Mouse (Mus musculus) MEL (cell line): ENCODE results near the gene Rslcan18. TPM values are rescaled to one million over a fixed set of nuclear protein-coding genes. Genes with fewer than 3 reads are reported as not detected.

ENCODE experiments used
- DNase-seq: peaks from one replicate; pipeline ENCODE4 v3.0.0; 2011; ENCODE audit warnings: low read depth, low spot score
- H3K27ac ChIP-seq: 2 replicates; pipeline ENCODE4 v1.5.1; 2012; ENCODE audit warnings: low read depth, mild to moderate bottlenecking, control low read depth, low read length, moderate library complexity; ENCODE audit not compliant: control insufficient read depth
- H3K27me3 ChIP-seq, 2 experiments: fragments of 150-350 bp in 1 of 2; sonication (generic) in 1 of 2; 2 replicates each; pipeline ENCODE4 v1.6.1; 2012; ENCODE audit warnings: low read length in 2 of 2, mild to moderate bottlenecking in 2 of 2, improper control_type of control experiment in 1 of 2, moderate library complexity in 1 of 2; ENCODE audit not compliant: insufficient read depth in 2 of 2, control insufficient read depth in 1 of 2
- H3K36me3 ChIP-seq, 2 experiments: 2 replicates each; pipeline ENCODE4 v1.6.1; 2012 to 2014; ENCODE audit warnings: low read length in 2 of 2, improper control_type of control experiment in 1 of 2, inconsistent platforms in 1 of 2, mild to moderate bottlenecking in 1 of 2; ENCODE audit not compliant: insufficient read depth in 2 of 2, control insufficient read depth in 1 of 2
- H3K4me1 ChIP-seq, 2 experiments: fragments of 150-350 bp in 1 of 2; sonication (generic) in 1 of 2; 2 replicates each; pipeline ENCODE4 v1.6.1; 2012; ENCODE audit warnings: low read length in 2 of 2, improper control_type of control experiment in 1 of 2, mild to moderate bottlenecking in 1 of 2; ENCODE audit not compliant: insufficient read depth in 2 of 2, control insufficient read depth in 1 of 2
- H3K4me3 ChIP-seq, 2 experiments: fragments of 150-350 bp in 1 of 2; sonication (generic) in 1 of 2; 2 replicates each; pipeline ENCODE4 v1.5.1; 2012; ENCODE audit warnings: low read depth in 2 of 2, low read length in 2 of 2, mild to moderate bottlenecking in 2 of 2, moderate library complexity in 2 of 2, control low read depth in 1 of 2, improper control_type of control experiment in 1 of 2; ENCODE audit not compliant: control insufficient read depth in 1 of 2, insufficient read depth in 1 of 2
- H3K79me2 ChIP-seq: 2 replicates; pipeline ENCODE4 v1.6.1; 2012; ENCODE audit warnings: mild to moderate bottlenecking, low read length, moderate library complexity; ENCODE audit not compliant: control insufficient read depth, poor library complexity, insufficient read depth
- H3K9ac ChIP-seq: 2 replicates; pipeline ENCODE4 v1.6.1; 2012; ENCODE audit warnings: low read depth, mild to moderate bottlenecking, control low read depth, low read length, moderate library complexity; ENCODE audit not compliant: control insufficient read depth, poor library complexity, severe bottlenecking
- H3K9me3 ChIP-seq: fragments of 150-350 bp; sonication (generic); replicated peaks from 2 replicates; pipeline ENCODE4 v1.6.1; 2012; ENCODE audit warnings: mild to moderate bottlenecking, low read length, improper control_type of control experiment, moderate library complexity; ENCODE audit not compliant: insufficient read depth
- CHD2 ChIP-seq: IDR thresholded peaks from 2 replicates; pipeline ENCODE4 v1.6.1; 2011; ENCODE audit warnings: low read length, improper control_type of control experiment
- CTCF ChIP-seq, 3 experiments: IDR thresholded peaks in 2 of 3; conservative IDR thresholded peaks in 1 of 3; 2 replicates each; pipeline ENCODE4 v1.5.1; 2011 to 2012; ENCODE audit warnings: low read length in 3 of 3, low read depth in 2 of 3, mild to moderate bottlenecking in 2 of 3, improper control_type of control experiment in 1 of 3, inconsistent platforms in 1 of 3, mixed read lengths in 1 of 3, moderate library complexity in 1 of 3; ENCODE audit not compliant: control insufficient read depth in 1 of 3, insufficient read depth in 1 of 3, poor library complexity in 1 of 3, severe bottlenecking in 1 of 3
- ELF1 ChIP-seq: IDR thresholded peaks from 2 replicates; pipeline ENCODE4 v1.6.1; 2014; ENCODE audit warnings: low read depth, mild to moderate bottlenecking, inconsistent platforms, low read length, improper control_type of control experiment, moderate library complexity
- EP300 ChIP-seq, 2 experiments: IDR thresholded peaks; 2 replicates each; pipeline ENCODE4 v1.6.1; 2011; ENCODE audit warnings: improper control_type of control experiment in 2 of 2, low read length in 2 of 2, low read depth in 1 of 2, mild to moderate bottlenecking in 1 of 2
- ETS1 ChIP-seq: IDR thresholded peaks from 2 replicates; pipeline ENCODE4 v1.6.1; 2012; ENCODE audit warnings: low read depth, mild to moderate bottlenecking, inconsistent platforms, low read length, improper control_type of control experiment, moderate library complexity
- GATA1 ChIP-seq: IDR thresholded peaks from 2 replicates; pipeline ENCODE4 v1.6.1; 2011; ENCODE audit warnings: low read depth, low read length, improper control_type of control experiment
- HCFC1 ChIP-seq: IDR thresholded peaks from 2 replicates; pipeline ENCODE4 v1.6.1; 2012; ENCODE audit warnings: low read depth, mild to moderate bottlenecking, inconsistent platforms, low read length, improper control_type of control experiment, moderate library complexity
- KAT2A ChIP-seq: conservative IDR thresholded peaks from 2 replicates; pipeline ENCODE4 v1.6.1; 2012; ENCODE audit warnings: low read depth, low read length, improper control_type of control experiment, inconsistent platforms
- MAX ChIP-seq: IDR thresholded peaks from 2 replicates; pipeline ENCODE4 v1.6.1; 2011; ENCODE audit warnings: low read length, improper control_type of control experiment
- MXI1 ChIP-seq: IDR thresholded peaks from 2 replicates; pipeline ENCODE4 v1.6.1; 2011; ENCODE audit warnings: mild to moderate bottlenecking, low read depth, low read length, improper control_type of control experiment
- NELFE ChIP-seq: IDR thresholded peaks from 2 replicates; pipeline ENCODE4 v1.6.1; 2011; ENCODE audit warnings: low read depth, low read length, improper control_type of control experiment
- NRF1 ChIP-seq: IDR thresholded peaks from 2 replicates; pipeline ENCODE4 v1.6.1; 2014; ENCODE audit warnings: low read depth, mild to moderate bottlenecking, inconsistent platforms, low read length, improper control_type of control experiment, moderate library complexity; ENCODE audit not compliant: poor library complexity, insufficient read depth, severe bottlenecking
- POLR2A ChIP-seq, 2 experiments: IDR thresholded peaks; 2 replicates each; pipeline ENCODE4 v1.6.1; 2011 to 2012; ENCODE audit warnings: low read length in 2 of 2, mild to moderate bottlenecking in 2 of 2, control low read depth in 1 of 2, improper control_type of control experiment in 1 of 2, low read depth in 1 of 2, moderate library complexity in 1 of 2; ENCODE audit not compliant: control insufficient read depth in 1 of 2, insufficient read depth in 1 of 2, poor library complexity in 1 of 2
- POLR2AphosphoS2 ChIP-seq: IDR thresholded peaks from 2 replicates; pipeline ENCODE4 v1.6.1; 2011; ENCODE audit warnings: low read length, improper control_type of control experiment
- SIN3A ChIP-seq: IDR thresholded peaks from 2 replicates; pipeline ENCODE4 v1.6.1; 2012; ENCODE audit warnings: low read length, improper control_type of control experiment, inconsistent platforms
- SMC3 ChIP-seq: IDR thresholded peaks from 2 replicates; pipeline ENCODE4 v1.6.1; 2011; ENCODE audit warnings: low read depth, low read length, improper control_type of control experiment
- TCF12 ChIP-seq: IDR thresholded peaks from 2 replicates; pipeline ENCODE4 v1.6.1; 2014; ENCODE audit warnings: low read depth, mild to moderate bottlenecking, inconsistent platforms, low read length, improper control_type of control experiment, moderate library complexity
- ZC3H11A ChIP-seq: IDR thresholded peaks from 2 replicates; pipeline ENCODE4 v1.6.1; 2012; ENCODE audit warnings: low read depth, mild to moderate bottlenecking, inconsistent platforms, low read length, improper control_type of control experiment
- ZKSCAN1 ChIP-seq: IDR thresholded peaks from 2 replicates; pipeline ENCODE4 v1.6.1; 2012; ENCODE audit warnings: low read depth, mild to moderate bottlenecking, inconsistent platforms, low read length, improper control_type of control experiment, moderate library complexity
- polyA plus RNA-seq, 2 experiments: library from polyadenylated mRNA; stranded (reverse) in 1 of 2; unstranded in 1 of 2; fragments of >175 nt in 1 of 2; fragments of >200 nt in 1 of 2; gene quantifications; 2 replicates each; pipeline versions ENCODE4 v1.2.1 to v1.2.4; 2012; ENCODE audit warnings: low replicate concordance in 2 of 2, low read depth in 1 of 2; ENCODE audit not compliant: insufficient read length in 2 of 2, insufficient read depth in 1 of 2, missing spikeins in 1 of 2
- total RNA-seq: library from RNA; depleted of rRNA; stranded (reverse); fragments of 300-350 nt; gene quantifications from 2 replicates; pipeline ENCODE4 v1.2.3, GENCODE M21; 2012; rRNA removed

The Rslcan18 gene
- total and polyA plus RNA-seq, 3 experiments, result 0.11 to 0.19 TPM; not detected in 1

GRCm38 (mm10) chr13:67060786-67061358 lies 55.2 kb downstream of the Rslcan18 start, which contains the start of gene Zfp712:
Gene Zfp712, minus strand, starts transcription at chr13:67061170.
- H3K27me3 ChIP-seq, result no peaks in the 10 kb centered on the region
- peak within 1 kb of the TSS; percentile 80 for H3K27ac ChIP-seq
- H3K9ac ChIP-seq, result peak within 1 kb of the TSS; percentile 78
- no peaks in the 10 kb centered on the region for H3K79me2 ChIP-seq
- peak within 1 kb of the TSS; percentile 84 to 99 for H3K4me3 ChIP-seq
- H3K9me3 ChIP-seq, result no peaks in the 10 kb centered on the region
- peaks cover 0 to 5% of the 10 kb centered on the region in 2 experiments; a peak in 1 of 4 replicates for H3K4me1 ChIP-seq
- DNase-seq, result peak; percentile 96
- TF ChIP-seq ELF1 (peak; percentile 93), GATA1 (no peak), ZKSCAN1 (0 out of 2 replicates have a peak, but pooled peaks have one; percentile 19), NRF1 (peak; percentile 56; the same call in 1 of the 2 replicates), ETS1 (peak; percentile 48), SIN3A (peak; percentile 93), ZC3H11A (no peak), POLR2AphosphoS2 (peak; percentile 28; the same call in 1 of the 2 replicates), NELFE (peak; percentile 37), MXI1 (peak; percentile 88), KAT2A (peak; percentile 82), CTCF (IDR thresholded peaks at IDR 0.05 in 2 of 3, conservative IDR thresholded peaks at IDR 0.05 in 1 of 3; ENCODE audit: control insufficient read depth in 1 of 3, insufficient read depth in 1 of 3, low read depth in 2 of 3, low read length in 3 of 3, poor library complexity in 1 of 3, severe bottlenecking in 1 of 3) (no peak; a peak in 1 of 6 replicates), MAX (peak; percentile 69; the same call in 1 of the 2 replicates), EP300 (IDR thresholded peaks at IDR 0.05; ENCODE audit: low read depth in 1 of 2, low read length in 2 of 2) (0 out of 4 replicates have a peak, but pooled peaks of 1 of the 2 experiments have one; percentile 25), TCF12 (0 out of 2 replicates have a peak, but pooled peaks have one; percentile 17), CHD2 (peak; percentile 42; the same call in 1 of the 2 replicates), POLR2A (IDR thresholded peaks at IDR 0.05; ENCODE audit: control insufficient read depth in 1 of 2, insufficient read depth in 1 of 2, low read depth in 1 of 2, low read length in 2 of 2, poor library complexity in 1 of 2) (peak; percentile 37 to 52; a peak in 1 of 4 replicates), HCFC1 (peak; percentile 98), SMC3 (no peak; the same call in 1 of the 2 replicates)
- peaks cover 0 to 3% of the 10 kb centered on the region in 2 experiments; a peak in 1 of 4 replicates for H3K36me3 ChIP-seq

GRCm38 (mm10) chr13:67060161-67060785 lies 55.8 kb downstream of the Rslcan18 start:
- Histone ChIP-seq H3K27me3 (no peaks in the 10 kb centered on the region), H3K79me2 (no peaks in the 10 kb centered on the region), H3K9ac (peak overlapping the region; percentile 78), H3K4me1 (peaks cover 0 to 5% of the 10 kb centered on the region in 2 experiments; a peak in 1 of 4 replicates), H3K27ac (peak overlapping the region; percentile 45), H3K9me3 (no peaks in the 10 kb centered on the region), H3K4me3 (peak overlapping the region; percentile 84 to 99), H3K36me3 (peaks cover 0 to 3% of the 10 kb centered on the region in 2 experiments; a peak in 1 of 4 replicates)
- no peak for TF ChIP-seq ELF1
- peak; percentile 26 for DNase-seq

Other genes starting within 250 kb of the Rslcan18 start
- 0.42 and 0.58 TPM in 2 replicates for gene Gm10767, start 211.3 kb downstream of the Rslcan18 start, total RNA-seq
- gene Gm10767, start 211.3 kb downstream of the Rslcan18 start, polyA plus RNA-seq, result 1 to 10 TPM in 1 of 2 experiments, not detected in 1; 1.2 TPM
- gene Zfp712, start 55.1 kb downstream of the Rslcan18 start, total RNA-seq, result 0.69 and 0.85 TPM in 2 replicates
- gene Zfp712, start 55.1 kb downstream of the Rslcan18 start, polyA plus RNA-seq, result under 1 TPM in 1 of 2 experiments, not detected in 1; 0.47 TPM
- gene Zfp708, start 18.3 kb downstream of the Rslcan18 start, total RNA-seq, result 0.81 and 1.0 TPM in 2 replicates
- under 1 TPM in 1 of 2 experiments, not detected in 1; 0.39 TPM for gene Zfp708, start 18.3 kb downstream of the Rslcan18 start, polyA plus RNA-seq
- 2.2 and 2.9 TPM in 2 replicates for gene Gm28557, start 7.7 kb downstream of the Rslcan18 start, total RNA-seq
- 1 to 10 TPM in 1 of 2 experiments, not detected in 1; 2.1 TPM for gene Gm28557, start 7.7 kb downstream of the Rslcan18 start, polyA plus RNA-seq
- 1.5 and 2.3 TPM in 2 replicates for gene Zfp759, start 5.4 kb upstream of the Rslcan18 start, total RNA-seq
- 1 to 10 TPM in 1 of 2 experiments, not detected in 1; 1.5 TPM for gene Zfp759, start 5.4 kb upstream of the Rslcan18 start, polyA plus RNA-seq
- gene Rsl1, start 56.9 kb upstream of the Rslcan18 start, total RNA-seq, result 0.12 TPM in 1 of 2 replicates, not detected in the other
- not detected for gene Rsl1, start 56.9 kb upstream of the Rslcan18 start, polyA plus RNA-seq
- gene Zfp455, start 78.2 kb upstream of the Rslcan18 start, total RNA-seq, result 0.29 and 0.46 TPM in 2 replicates
- gene Zfp455, start 78.2 kb upstream of the Rslcan18 start, polyA plus RNA-seq, result under 1 TPM in 1 of 2 experiments, not detected in 1; 0.38 TPM
- 1.4 and 1.6 TPM in 2 replicates for gene Zfp458, start 162.2 kb upstream of the Rslcan18 start, total RNA-seq
- gene Zfp458, start 162.2 kb upstream of the Rslcan18 start, polyA plus RNA-seq, result 1 to 10 TPM in 1 of 2 experiments, not detected in 1; 1.3 TPM
- 1.1 and 1.7 TPM in 2 replicates for gene Zfp457, start 190.2 kb upstream of the Rslcan18 start, total RNA-seq
- gene Zfp457, start 190.2 kb upstream of the Rslcan18 start, polyA plus RNA-seq, result 1 to 10 TPM in 1 of 2 experiments, not detected in 1; 1.4 TPM
- gene Zfp595, start 216.3 kb upstream of the Rslcan18 start, total RNA-seq, result 3.2 and 3.9 TPM in 2 replicates
- 1 to 10 TPM in 1 of 2 experiments, not detected in 1; 2.6 TPM for gene Zfp595, start 216.3 kb upstream of the Rslcan18 start, polyA plus RNA-seq
- gene Gm28044, start 244.3 kb upstream of the Rslcan18 start, total RNA-seq, result 2.5 and 3.6 TPM in 2 replicates
- gene Gm28044, start 244.3 kb upstream of the Rslcan18 start, polyA plus RNA-seq, result 1 to 10 TPM in 1 of 2 experiments, not detected in 1; 1.1 TPM
- gene Zfp953, start 244.3 kb upstream of the Rslcan18 start, total RNA-seq, result 0.75 and 0.81 TPM in 2 replicates
- under 1 TPM in 1 of 2 experiments, not detected in 1; 0.84 TPM for gene Zfp953, start 244.3 kb upstream of the Rslcan18 start, polyA plus RNA-seq